Mouse (Mus musculus) induced T-regulatory cell, adult 2 months (primary cell): ENCODE results near the gene Kifc1.

Experiments used
- DNase-seq: peaks from one replicate; pipeline ENCODE4 v3.0.0-alpha.2; 2012; ENCODE audit warnings: low read depth

The Kifc1 gene

DNA sequence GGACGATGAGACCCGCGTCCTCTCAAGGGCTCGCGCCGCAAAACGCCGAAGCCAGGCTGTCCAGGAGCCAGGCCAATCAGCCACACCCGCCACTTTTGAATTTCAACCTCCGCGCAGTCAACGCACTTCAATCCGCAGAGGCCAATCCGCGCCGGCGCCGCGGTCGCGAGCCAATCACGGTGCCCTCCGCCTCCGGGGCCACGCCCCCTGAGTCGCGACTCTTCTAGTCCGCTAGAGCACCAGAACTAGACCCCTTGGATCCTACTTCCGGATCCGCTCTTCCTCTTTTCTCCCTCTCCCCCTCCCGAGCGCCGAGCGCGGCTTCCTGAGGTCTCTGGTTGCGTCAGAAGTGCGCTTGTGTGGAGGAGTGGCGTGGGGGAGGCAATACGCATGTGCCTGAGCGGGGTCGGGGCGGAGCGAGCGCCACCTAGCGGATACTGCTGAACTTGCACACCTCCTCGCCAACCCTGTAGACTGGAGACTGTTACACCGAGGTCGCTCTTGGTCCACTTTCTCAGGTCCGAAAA is at the start of gene Kifc1:
TSS of gene Kifc1 (minus strand) at position 129 of the 527 bp plus-strand sequence.
- DNase-seq = peak; percentile 100

DNA sequence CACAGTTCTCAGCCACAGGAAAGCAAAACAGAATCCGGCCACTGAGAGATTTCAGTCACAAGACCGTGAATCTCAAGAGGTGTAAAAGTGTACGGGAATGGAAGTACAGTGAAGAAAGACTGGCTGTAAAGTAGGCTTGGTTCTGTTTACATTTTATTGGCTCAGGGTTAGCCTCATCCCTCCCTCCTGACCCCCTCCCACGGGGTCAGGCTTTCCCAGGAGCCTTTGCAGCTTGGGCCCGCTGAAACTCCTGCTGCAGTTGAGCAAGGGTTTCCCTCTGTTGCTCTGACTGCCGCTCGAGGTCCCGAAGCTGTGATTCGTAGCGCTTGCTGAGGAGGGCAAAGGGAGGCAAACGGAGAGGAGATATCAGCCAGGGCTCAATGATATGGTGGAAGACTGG is 48.3 kb upstream of the Kifc1 start:
- DNase-seq = no peak

DNA sequence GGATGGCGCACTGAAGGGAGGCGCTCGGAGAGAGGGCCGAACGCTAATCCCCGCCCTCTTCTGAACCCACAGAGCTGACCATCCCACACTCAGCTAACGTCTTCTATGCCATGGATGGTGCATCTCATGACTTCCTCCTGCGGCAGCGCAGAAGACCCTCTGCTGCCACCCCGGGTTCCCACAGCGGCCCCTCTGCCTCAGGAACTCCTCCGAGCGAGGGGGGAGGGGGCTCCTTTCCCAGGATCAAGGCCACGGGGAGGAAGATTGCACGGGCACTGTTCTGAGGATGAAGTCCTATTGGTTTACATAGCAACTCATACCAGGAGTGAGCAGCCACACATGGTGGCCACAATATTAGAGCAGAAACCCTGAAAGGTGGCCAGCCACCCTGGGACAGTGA is 46.5 kb upstream of the Kifc1 start:
- DNase-seq = no peak

DNA sequence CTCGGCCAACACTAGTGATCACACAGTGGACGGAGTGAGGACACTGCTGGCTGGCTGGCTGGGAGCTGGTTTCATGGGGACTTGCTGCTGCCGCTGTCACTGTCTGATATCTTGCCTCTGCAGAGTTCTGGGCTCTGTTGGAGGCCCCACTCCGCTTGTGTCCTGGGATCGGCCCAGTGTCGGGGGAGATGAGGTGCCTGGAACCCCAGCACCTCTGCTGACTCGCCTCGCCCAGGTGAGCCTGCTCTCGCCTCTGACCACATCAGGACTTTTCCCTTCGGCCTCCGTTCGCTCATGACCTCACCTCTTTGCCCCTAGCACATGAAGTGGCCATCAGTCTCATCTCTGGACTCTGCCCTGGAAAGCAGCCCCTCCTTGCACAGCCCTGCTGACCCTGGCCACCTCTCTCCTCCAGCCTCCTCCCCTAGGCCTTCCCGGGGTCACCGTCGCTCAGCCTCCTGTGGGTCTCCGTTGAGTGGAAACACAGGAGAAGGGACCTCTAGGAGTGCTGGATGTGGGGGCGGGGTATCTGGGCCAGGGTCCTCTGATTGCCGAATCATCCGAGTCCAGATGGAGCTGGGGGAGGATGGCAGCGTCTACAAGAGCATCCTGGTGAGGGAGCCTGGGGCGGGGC is 45.1 kb upstream of the Kifc1 start:
- no peak for DNase-seq

DNA sequence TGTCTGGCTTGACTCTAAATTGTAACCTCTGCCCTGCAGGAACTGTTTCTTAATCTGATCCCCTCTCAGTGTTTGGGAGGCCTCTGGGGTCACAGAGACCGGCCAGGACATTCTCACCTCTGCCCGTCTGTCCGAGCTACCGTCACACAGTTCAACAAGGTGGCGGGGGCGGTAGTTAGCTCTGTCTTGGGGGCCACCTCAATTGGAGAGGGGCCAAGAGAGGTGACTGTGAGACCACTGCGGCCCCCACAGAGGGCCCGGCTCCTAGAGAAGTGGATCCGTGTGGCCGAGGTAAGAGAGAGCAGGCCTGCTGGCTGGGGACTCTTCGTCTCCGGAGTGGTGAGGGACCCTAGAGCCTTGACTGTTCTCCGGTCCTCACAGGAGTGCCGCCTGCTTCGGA is 42.5 kb upstream of the Kifc1 start:
- DNase-seq = no peak

DNA sequence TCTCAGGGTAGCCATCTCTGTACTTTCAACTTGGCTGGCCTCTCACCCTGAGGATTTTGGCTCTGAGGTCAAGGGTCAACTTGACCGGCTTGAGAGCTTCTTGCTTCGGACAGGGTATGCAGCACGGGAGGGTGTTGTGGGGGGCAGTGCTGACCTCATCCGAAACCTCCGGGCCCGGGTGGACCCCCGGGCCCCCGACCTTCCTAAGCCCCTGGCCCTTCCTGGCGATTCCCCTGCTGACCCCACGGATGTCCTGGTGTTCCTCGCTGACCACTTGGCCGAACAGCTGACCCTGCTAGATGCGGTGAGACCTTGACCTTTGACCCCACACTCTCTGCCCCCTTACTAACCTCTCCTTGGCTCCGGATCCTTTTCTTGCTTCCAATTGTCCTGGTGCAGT is 42.0 kb upstream of the Kifc1 start:
- no peak for DNase-seq

DNA sequence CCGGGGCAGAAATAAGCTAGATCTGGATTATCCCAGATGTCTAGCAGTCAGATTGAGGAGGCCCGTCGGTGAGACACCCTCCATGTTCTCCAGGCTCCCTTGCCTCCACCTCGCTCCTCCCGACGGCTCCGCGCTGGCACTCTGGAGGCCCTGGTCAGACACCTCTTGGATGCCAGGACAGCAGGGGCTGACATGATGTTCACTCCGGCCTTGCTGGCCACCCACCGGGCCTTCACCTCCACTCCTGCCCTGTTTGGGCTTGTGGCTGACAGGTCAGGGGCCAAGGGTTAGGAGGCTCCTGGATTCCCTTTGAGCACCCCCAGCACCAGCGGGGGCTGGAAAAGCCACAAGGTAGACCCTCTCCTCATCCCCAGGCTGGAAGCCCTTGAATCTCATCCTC is 41.5 kb upstream of the Kifc1 start:
- no peak for DNase-seq

DNA sequence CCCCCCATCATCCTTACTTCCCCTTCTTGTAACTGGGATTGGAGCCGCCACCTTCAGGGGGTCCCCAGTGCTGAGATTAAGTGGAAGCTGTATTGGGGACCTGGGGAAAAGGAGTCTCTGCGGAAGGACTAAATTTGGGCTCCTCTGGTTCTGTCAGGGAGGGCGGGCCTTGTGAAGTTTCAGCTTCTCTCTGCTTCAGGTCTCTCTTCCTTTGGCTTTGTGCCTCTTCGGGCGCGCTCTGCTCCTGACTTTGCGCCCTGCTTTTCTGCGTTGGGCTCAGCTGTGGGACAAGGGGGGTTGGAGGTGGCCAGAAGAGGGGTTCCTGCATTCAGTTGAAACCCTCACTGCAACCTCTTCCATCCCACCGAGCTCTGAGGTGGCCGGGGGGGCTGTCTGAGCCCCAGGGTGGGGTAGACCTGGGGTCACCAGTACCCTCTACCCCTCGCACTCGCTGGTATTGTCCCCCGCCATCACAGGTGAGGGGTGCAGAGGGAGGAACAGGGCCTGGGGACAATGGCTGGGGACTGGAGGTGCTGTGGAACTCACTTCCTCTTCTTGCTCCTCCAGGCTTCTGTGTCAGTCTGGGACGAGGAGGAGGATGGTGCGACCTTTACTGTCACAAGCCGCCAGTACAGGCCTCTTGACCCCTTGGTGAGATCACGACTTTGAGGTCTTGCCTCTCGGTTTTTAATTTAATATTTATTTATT is 40.9 kb upstream of the Kifc1 start:
- peak; percentile 68 for DNase-seq

DNA sequence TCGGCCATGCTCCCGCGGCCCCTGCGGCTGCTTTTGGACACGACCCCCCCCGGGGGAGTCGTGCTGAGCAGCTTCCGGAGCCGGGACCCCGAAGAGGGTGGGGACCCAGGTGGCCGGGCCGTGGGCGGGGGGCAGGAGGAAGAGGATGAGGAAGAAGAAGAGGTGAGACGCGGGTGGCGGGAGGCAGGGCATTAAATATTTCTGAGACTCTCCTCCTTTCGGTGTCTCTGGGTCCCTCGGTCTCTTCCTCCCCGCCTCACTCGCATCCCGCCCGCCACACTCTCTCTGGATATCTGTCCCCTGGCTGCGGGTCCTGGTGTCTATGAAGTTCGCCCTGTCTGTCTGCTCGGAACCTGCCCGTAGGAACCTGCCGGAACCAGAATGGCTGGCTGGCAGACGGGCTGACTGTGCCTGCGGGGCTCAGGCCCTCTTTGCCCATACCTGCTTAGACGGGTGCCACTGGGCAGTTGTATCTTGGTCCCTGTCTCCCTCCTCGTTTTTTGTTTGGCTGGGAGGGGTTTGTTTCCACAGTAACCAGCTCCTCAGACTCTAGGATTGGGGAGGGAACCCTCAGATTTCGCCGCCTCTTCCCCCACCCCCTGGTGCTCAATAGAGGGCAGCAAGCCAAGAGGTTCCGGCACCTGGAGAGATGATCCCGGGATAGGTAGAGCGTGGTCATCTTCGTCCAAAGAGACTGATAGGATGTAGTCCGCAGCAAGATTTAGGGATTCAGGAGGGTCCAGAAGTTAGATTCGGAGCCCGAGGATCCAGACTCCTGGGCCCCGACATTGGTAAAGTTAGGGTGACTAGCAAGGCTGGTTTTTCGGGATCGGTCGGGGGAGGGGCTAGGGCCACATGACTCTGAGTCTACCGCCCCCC is 40.1 kb upstream of the Kifc1 start:
- peak; percentile 87 for DNase-seq

DNA sequence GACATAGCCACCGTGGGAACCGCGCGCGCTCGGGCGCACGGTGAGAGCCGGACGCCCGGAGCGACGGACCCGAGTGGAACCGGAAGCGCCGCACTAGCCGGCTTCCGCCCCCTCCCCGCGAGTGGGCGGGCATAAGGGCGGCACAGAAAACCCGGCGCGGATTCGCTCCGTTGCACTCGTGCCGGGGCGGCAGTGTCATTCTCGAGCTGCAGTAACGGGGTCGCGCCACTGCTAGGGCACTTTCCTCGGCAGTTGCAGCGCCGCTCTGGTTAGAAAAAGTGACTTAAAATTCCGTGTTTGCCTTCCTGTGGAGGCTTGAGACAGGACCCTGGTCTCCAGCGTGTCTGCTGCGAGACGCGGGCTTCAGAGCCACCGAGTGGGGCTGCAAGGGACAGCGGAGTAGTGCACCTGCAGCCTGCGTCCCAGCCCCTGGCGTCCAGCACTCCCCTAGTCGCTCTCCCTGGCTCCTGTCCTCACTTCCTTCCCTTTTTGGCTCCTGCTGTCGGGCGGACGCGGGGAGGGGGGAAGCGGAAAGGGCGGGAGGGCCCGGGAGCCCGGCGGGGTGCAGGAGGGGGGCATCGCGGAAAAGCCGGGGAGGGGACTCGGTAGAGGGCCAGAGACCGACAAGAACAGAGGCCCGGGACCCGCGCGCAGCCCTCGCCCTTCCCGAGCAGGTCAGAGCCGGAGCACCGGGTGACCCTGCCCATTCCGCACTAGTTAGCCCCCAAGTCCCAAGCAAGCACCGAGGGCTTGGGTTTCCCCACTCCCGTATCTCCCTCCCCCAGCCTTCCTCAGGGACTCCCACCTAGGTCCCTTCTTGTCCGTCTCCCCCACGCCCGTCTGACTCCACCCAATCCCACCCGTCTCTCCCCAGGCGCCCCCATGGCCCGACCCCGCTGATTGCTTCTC is 39.2 kb upstream of the Kifc1 start, which contains the start of gene Rgl2:
TSS of gene Rgl2 (plus strand) at position 173 of the 909 bp plus-strand sequence.
- DNase-seq = peak; percentile 96

DNA sequence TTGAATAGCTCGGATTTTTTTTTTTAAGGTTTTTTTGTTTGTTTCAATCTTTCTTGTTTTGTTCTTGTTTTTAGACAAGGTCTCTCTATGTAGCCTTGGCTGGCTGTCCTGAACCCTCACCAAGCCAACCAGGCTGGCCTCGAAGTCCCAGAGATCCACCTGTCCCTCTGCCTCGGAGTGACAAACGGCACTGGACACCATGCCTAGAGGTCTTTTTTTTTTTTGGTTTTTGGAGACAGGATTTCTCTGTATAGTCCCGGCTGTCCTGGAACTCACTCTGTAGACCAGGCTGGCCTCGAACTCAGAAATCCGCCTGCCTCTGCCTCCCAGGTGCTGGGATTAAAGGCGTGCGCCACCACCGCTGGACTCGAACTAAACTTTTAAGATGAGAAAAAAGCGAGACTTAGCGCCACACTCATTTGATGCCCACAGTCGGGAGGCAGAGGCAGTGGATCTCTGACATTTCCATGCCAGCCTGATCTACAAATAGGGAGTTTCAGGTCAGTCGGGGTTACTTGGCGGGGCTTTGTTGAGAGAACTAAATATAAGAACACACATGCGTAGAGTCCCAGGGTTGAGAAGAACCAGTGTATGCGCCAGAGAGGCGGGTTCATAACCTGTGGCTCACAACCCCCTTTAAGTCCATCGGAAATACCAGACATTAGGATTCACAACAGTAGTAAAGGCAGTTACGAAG is 37.9 kb upstream of the Kifc1 start:
- no peak for DNase-seq

DNA sequence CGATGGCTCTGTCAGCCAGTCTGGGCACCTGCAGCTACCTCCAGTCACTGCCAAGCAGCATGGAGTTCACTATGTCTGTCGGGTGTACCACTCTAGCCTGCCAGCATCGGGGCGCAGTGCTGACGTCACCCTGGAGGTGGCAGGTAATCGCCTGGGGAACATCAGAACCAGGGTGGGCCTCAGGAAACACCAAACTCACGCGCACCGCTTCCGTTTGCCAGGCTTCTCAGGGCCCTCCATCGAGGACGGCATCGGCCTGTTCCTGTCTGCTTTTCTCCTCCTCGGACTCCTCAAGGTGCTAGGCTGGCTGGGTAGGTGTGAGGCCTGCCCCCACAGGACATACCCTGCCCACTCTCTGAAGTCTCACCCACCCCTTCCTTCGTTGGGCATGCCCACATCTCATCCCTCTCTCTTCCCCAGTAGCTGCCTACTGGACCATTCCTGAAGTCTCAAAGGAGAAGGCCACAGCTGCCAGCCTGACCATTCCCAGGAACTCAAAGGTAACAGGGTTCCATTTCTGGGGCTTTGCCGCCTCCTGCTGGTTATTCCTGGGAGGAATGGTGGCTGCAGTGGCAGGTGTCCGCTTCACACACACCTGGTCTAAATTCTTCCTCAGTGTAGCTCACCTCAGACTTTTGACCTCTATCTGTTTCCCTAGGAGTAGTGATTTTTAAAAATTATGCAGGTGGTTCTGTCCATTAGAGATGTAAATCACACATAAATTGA is 35.9 kb upstream of the Kifc1 start:
- DNase-seq = peak; percentile 61

DNA sequence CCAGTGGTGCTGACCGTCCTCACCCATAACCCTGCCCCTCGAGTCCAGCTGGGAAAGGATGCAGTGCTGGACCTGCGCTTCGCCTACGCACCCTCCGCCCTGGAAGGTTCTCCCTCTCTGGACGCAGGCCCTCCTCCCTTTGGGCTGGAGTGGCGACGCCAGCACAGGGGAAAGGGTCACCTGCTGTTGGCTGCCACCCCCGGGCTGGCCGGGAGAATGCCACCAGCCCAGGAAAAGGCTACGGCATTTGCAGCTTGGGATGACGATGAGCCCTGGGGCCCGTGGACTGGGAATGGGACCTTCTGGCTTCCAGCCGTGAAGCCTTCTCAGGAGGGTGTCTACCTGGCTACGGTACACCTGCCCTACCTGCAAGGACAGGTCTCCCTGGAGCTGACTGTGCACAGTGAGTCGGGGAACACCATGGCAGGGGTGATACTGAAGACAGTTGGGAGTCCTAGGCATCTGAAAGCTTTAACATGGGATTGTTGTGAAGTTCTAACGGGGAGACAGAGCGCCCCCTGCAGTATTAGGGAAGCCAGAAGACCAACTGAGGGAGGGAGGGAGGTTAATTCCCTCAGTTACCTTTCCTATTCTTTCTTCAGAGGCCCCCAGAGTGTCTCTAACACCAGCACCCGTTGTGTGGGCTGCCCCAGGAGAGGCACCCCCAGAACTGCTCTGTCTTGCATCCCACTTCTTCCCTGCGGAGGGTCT is 35.1 kb upstream of the Kifc1 start:
- peak; percentile 43 for DNase-seq

DNA sequence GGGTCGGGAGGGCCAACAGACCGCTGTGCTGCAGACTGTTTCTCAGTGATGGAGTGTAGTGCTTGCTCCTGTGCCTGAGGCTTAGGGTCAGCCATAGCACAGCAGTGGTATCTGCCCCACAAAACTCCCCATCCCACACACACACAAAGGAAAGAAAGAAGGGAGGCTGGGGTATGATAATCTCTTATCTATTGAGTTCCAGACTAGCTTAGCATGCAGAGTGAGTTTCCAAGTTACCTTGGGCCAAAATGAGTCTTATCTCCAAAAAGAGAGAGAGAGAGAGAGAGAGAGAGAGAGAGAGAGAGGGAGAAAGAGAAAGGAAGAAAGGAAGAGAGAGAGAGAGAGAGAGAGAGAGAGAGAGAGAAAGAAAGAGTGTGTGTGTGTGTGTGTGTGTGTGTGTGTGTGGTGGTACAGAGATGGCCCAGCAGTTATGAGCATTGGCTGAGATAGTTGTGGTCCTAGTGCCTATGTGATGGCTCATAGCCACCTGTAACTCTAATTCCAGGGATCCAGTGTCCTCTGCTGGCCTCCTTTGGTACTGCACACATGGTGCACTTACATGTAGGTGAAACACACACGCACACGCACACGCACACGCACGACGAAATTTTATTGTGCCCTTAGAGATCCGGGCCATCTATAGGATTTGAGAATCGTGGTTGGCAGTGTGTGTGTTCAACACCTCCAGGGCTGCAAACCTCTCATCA is 34.3 kb upstream of the Kifc1 start:
- DNase-seq = peak; percentile 84

DNA sequence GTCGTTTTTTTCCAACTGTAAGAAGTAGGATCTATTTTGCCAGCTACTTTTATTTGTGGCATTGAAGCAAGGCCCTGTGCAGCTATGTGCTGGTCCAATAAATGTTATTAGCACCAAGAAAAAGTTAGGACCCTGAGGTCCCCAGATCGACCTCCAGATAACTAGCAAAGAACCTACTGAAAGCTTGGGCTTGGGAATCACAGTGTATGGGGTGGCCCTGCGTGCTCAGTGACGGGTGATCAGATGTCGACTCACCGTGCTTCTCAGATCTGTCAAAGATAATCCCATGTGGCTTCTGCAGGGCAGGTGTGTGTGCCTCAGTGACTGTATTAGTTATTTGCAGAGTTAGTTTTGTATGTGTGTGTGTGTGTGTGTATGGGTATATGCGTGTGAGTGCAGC is 30.9 kb upstream of the Kifc1 start:
- no peak for DNase-seq

DNA sequence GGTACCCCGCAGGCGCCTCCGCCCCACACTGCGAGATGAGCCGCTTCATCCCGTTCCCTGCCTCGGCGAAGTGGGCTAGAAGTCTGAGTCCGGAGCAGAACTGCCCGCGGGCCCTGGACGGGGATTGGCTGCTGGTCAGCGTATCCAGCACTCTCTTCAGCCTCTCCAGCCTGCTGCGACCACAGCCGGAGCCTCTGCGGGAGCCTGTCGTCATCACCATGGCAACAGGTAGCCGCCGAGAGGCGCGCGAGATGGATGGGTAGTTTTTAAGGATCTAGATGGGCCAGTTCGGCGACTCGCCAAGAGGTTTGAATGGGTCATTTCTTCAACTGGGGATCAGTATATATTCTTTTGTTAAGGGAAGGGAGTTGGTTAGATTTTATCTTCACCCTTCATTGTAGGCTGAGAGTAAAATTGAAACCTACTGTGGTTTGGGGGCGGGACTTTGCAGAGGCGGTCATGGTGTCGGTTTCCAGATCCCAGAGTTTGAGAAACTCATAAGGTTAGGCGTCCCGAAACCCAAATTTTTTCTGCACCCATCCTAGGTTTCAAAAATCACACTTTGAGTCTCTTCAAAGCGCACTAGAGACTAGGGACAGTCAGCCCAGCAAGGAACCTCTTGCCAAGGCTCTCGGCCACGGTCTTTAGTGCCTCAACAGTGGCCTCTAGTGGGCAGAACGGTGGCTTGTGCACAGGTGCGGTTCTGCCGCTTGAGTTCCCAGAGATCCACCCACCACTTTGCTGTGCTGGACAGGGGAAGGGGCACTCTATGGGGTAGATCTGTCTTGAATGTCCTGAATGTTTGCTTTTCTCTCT is 30.0 kb upstream of the Kifc1 start:
- DNase-seq = peak; percentile 95

DNA sequence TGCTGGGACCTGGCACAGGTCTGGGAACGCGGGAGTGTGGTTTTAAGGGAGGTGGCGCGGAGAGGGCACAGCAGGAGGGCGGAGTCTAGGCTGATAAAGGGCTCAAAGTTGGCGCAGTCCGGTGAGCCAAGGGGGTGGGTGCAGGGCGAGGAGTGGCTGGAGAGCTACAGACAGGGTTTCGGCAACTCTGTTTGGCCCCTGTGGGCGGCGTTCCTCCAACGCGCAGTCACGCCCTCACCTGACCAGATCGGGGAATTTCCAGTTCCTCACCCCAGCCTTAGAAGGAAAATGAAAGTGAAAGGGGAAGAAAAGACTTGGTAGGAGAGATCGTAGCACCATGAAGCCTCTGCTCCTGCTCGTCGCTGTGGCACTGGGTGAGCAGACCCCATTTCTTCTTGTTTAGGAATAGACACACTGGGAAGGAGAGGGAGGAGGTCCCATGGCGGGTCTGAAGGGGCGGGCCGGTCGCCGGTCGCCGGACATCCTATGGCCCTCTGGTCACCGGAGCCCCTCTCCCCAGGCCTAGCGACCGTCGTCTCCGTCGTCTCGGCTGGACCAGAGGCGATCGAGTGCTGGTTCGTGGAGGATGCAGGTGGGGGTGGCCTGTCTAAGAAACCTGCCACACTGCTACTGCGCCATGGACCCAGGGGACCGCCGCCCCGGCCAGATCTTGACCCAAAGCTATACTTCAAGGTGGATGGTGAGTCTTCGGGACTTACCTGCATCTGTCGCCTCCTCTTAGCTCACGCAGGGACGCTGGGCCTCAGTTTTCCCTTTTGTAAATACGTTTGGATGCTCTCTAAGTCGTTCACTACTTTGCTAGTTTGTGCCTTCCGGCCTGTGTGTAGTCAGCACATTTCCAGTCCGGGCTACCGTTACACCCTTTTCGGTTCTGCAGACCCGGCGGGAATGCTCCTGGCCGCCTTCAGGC is 29.2 kb upstream of the Kifc1 start:
- DNase-seq = peak; percentile 96
